Mouse (Mus musculus) olfactory bulb, adult 2 months (tissue): ENCODE results near the gene Cltb. TPM values are rescaled to one million over a fixed set of nuclear protein-coding genes. Genes with fewer than 3 reads are reported as not detected.

Experiments used
- H3K27ac ChIP-seq: fragments of 200-500 bp; 2 replicates; pipeline ENCODE4 v1.5.1; 2012; ENCODE audit warnings: low read depth, low read length; ENCODE audit not compliant: insufficient read depth
- H3K4me1 ChIP-seq: fragments of 200-500 bp; 2 replicates; pipeline ENCODE4 v1.6.1; 2012; ENCODE audit warnings: low read length; ENCODE audit not compliant: control insufficient read depth, insufficient read depth
- H3K4me3 ChIP-seq: fragments of 200-500 bp; 2 replicates; pipeline ENCODE4 v1.5.1; 2012; ENCODE audit warnings: mild to moderate bottlenecking, low read depth, low read length, moderate library complexity; ENCODE audit not compliant: insufficient read depth
- CTCF ChIP-seq: fragments of 200-500 bp; IDR thresholded peaks from 2 replicates; pipeline ENCODE4 v1.5.1; 2012; ENCODE audit warnings: low read depth, mild to moderate bottlenecking, low read length, moderate library complexity; ENCODE audit not compliant: insufficient read depth
- POLR2A ChIP-seq: fragments of 200-500 bp; IDR thresholded peaks from 2 replicates; pipeline ENCODE4 v1.6.1; 2012; ENCODE audit warnings: mild to moderate bottlenecking, low read depth, low read length, moderate library complexity; ENCODE audit not compliant: insufficient read depth
- WGBS: fragments of 180-500 bp; shearing (Covaris S2); methylation state at CpG from one replicate; pipeline ENCODE4 v1.1.7; 2018; 5-methylcytosine and 5-hydroxymethylcytosine counted together
- polyA plus RNA-seq: library from polyadenylated mRNA; stranded (reverse); fragments of >200 nt; gene quantifications from 2 replicates; pipeline ENCODE4 v1.2.4, GENCODE M21; 2012; ENCODE audit warnings: low replicate concordance; ENCODE audit not compliant: missing spikeins, insufficient read depth, insufficient read length

The Cltb gene
- polyA plus RNA-seq, result not detected in 2 replicates

- TF ChIP-seq POLR2A (peak; percentile 83), CTCF (0 out of 2 replicates have a peak, but pooled peaks have one; percentile 8)
- under 1% methylated on average over 66 of the region's 66 CpGs for WGBS
- Histone ChIP-seq H3K27ac (peak within 1 kb of the TSS; percentile 96), H3K4me1 (peaks cover 15% of the 10 kb centered on the region), H3K4me3 (peak within 1 kb of the TSS; percentile 91)
These were observed at the start of gene Cltb for GRCm38 (mm10) chr13:54610972-54611754. TSS of gene Cltb (minus strand) at chr13:54611344.

- TF ChIP-seq POLR2A (no peak), CTCF (no peak)
These were observed 49.7 kb upstream of the Cltb start for GRCm38 (mm10) chr13:54660877-54661276.

GRCm38 (mm10) chr13:54650461-54650860 lies 39.3 kb upstream of the Cltb start:
- Histone ChIP-seq H3K4me3 (no peak overlapping the region), H3K27ac (no peak overlapping the region), H3K4me1 (no peaks in the 10 kb centered on the region)
- WGBS, result 85% methylated on average over 3 of the region's 3 CpGs
- TF ChIP-seq POLR2A, result no peak
- no peak for TF ChIP-seq CTCF

More at GRCm38 (mm10) chr13:54660877-54661276, 49.7 kb upstream of the Cltb start:
- 38% methylated on average over 5 of the region's 5 CpGs for WGBS
- Histone ChIP-seq H3K27ac (no peak overlapping the region), H3K4me3 (no peak overlapping the region), H3K4me1 (no peaks in the 10 kb centered on the region)

- WGBS, result 93% methylated on average over 3 of the region's 3 CpGs
- Histone ChIP-seq H3K27ac (no peak overlapping the region), H3K4me3 (no peak overlapping the region), H3K4me1 (no peaks in the 10 kb centered on the region)
- TF ChIP-seq POLR2A (no peak), CTCF (no peak)
These were observed 23.9 kb upstream of the Cltb start for GRCm38 (mm10) chr13:54635011-54635410.

GRCm38 (mm10) chr13:54632731-54633277 lies 21.7 kb upstream of the Cltb start:
- H3K4me3 ChIP-seq, result no peak overlapping the region
- WGBS, result 31% methylated on average over 3 of the region's 3 CpGs
- no peaks in the 10 kb centered on the region for H3K4me1 ChIP-seq
- TF ChIP-seq POLR2A (no peak), CTCF (no peak)
- no peak overlapping the region for H3K27ac ChIP-seq

- WGBS, result 63% methylated on average over 4 of the region's 4 CpGs
- H3K4me3 ChIP-seq, result no peak overlapping the region
- no peak for TF ChIP-seq CTCF
- TF ChIP-seq POLR2A, result no peak
- H3K4me1 ChIP-seq, result peaks cover 3% of the 10 kb centered on the region; the same call in 1 of the 2 replicates
- H3K27ac ChIP-seq, result no peak overlapping the region
These were observed 18.0 kb upstream of the Cltb start for GRCm38 (mm10) chr13:54629128-54629527.

- Histone ChIP-seq H3K4me1 (peaks cover 11% of the 10 kb centered on the region; the same call in 1 of the 2 replicates), H3K4me3 (peak overlapping the region; percentile 78), H3K27ac (peak overlapping the region; percentile 1; the same call in 1 of the 2 replicates)
- TF ChIP-seq POLR2A (no peak), CTCF (no peak)
- WGBS, result under 1% methylated on average over 27 of the region's 27 CpGs
These were observed 10.9 kb upstream of the Cltb start for GRCm38 (mm10) chr13:54621960-54622521.

GRCm38 (mm10) chr13:54621155-54621932 lies 10.2 kb upstream of the Cltb start, which contains the start of gene Faf2:
TSS of gene Faf2 (plus strand) at chr13:54621784.
- Histone ChIP-seq H3K4me1 (peaks cover 11% of the 10 kb centered on the region; the same call in 1 of the 2 replicates), H3K4me3 (peak within 1 kb of the TSS; percentile 78), H3K27ac (peak within 1 kb of the TSS; percentile 56)
- 9% methylated on average over 44 of the region's 44 CpGs for WGBS
- TF ChIP-seq POLR2A (peak; percentile 60; the same call in 1 of the 2 replicates), CTCF (peak; percentile 79)

- 0 out of 2 replicates have a peak, but pooled peaks cover 4% of the 10 kb centered on the region for H3K4me1 ChIP-seq
- WGBS, result 61% methylated on average over 6 of the region's 6 CpGs
- no peak overlapping the region for H3K27ac ChIP-seq
- H3K4me3 ChIP-seq, result no peak overlapping the region
- no peak for TF ChIP-seq CTCF
- TF ChIP-seq POLR2A, result no peak
These were observed 5.9 kb upstream of the Cltb start for GRCm38 (mm10) chr13:54616998-54617397.
